Mouse (Mus musculus) hindbrain, embryonic 13.5 days (tissue): ENCODE measurements around the gene Ubiad1. TPM values are rescaled to one million over a fixed set of nuclear protein-coding genes. Genes with fewer than 3 reads are reported as not detected.

Experiments used
- ATAC-seq: fragments of 200-750 bp; cut with Nextera tagmentation; 2 replicates; pipeline ENCODE4 v1.8.0; 2017; ENCODE audit warnings: moderate TSS enrichment; ENCODE audit not compliant: low FRiP score
- H3K27ac ChIP-seq: fragments of 300-500 bp; sonication (generic); 2 replicates; pipeline ENCODE4 v1.5.1; 2015; ENCODE audit warnings: inconsistent platforms, mild to moderate bottlenecking, moderate library complexity
- H3K27me3 ChIP-seq: fragments of 300-500 bp; sonication (generic); 2 replicates; pipeline ENCODE4 v1.6.1; 2015; ENCODE audit warnings: mild to moderate bottlenecking, inconsistent platforms
- H3K36me3 ChIP-seq: fragments of 300-500 bp; sonication (generic); 2 replicates; pipeline ENCODE4 v1.6.1; 2015; ENCODE audit warnings: mild to moderate bottlenecking, inconsistent platforms
- H3K4me1 ChIP-seq: fragments of 300-500 bp; sonication (generic); replicated peaks from 2 replicates; pipeline ENCODE4 v1.6.1; 2015; ENCODE audit warnings: inconsistent platforms
- H3K4me2 ChIP-seq: fragments of 300-500 bp; sonication (generic); 2 replicates; pipeline ENCODE4 v1.6.1; 2015; ENCODE audit warnings: inconsistent platforms, mild to moderate bottlenecking, moderate library complexity
- H3K4me3 ChIP-seq: fragments of 300-500 bp; sonication (generic); 2 replicates; pipeline ENCODE4 v1.5.1; 2015; ENCODE audit warnings: mild to moderate bottlenecking, inconsistent platforms
- H3K9ac ChIP-seq: fragments of 300-500 bp; sonication (generic); 2 replicates; pipeline ENCODE4 v1.6.1; 2015; ENCODE audit warnings: mild to moderate bottlenecking, inconsistent platforms
- H3K9me3 ChIP-seq: fragments of 300-500 bp; sonication (generic); 2 replicates; pipeline ENCODE4 v1.6.1; 2016; ENCODE audit warnings: inconsistent platforms
- WGBS: fragments of 180-500 bp; shearing (Covaris S2); methylation state at CpG from one replicate; pipeline ENCODE4 v1.1.7; 2015; 5-methylcytosine and 5-hydroxymethylcytosine counted together
- polyA plus RNA-seq: library from polyadenylated mRNA; unstranded; fragments of >200 nt; fragmentation: Nextera tagmentation; extraction: Ambion mirVana; gene quantifications from 2 replicates; pipeline ENCODE4 v1.2.1, GENCODE M21; 2015

The Ubiad1 gene
- polyA plus RNA-seq, 1 experiment from 2014 or later, result 17.7 TPM

DNA sequence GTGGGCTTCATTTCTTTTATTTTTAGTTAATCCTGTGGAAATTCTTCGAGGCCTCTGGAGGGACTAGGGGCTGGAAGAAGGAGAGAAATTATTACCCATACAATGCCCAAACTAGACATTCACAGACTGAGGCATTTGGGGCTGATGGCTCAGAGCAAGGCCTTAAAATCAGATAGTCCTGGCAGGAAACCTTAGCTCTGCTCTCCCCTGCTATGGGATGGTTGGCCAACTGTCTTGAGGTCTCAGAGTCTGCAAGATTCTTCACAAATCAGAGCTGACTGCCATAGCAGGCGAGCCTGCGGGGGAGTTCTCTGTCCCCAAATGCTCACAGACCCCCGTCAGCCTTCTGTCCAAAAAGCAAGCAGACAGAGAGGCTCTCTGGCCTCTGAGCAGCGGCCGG is 27.0 kb downstream of the Ubiad1 start:
- peaks cover 15% of the 10 kb centered on the region for H3K27me3 ChIP-seq
- no peaks in the 10 kb centered on the region for H3K36me3 ChIP-seq
- H3K4me2 ChIP-seq, result no peak overlapping the region
- peak overlapping the region; percentile 58 for H3K27ac ChIP-seq
- ATAC-seq, result no peak
- WGBS, result 53% methylated on average over 6 of the region's 6 CpGs
- peaks cover 29% of the 10 kb centered on the region for H3K4me1 ChIP-seq
- H3K9me3 ChIP-seq, result no peaks in the 10 kb centered on the region
- H3K4me3 ChIP-seq, result no peak overlapping the region
- H3K9ac ChIP-seq, result peak overlapping the region; percentile 46; the same call in 1 of the 2 replicates

DNA sequence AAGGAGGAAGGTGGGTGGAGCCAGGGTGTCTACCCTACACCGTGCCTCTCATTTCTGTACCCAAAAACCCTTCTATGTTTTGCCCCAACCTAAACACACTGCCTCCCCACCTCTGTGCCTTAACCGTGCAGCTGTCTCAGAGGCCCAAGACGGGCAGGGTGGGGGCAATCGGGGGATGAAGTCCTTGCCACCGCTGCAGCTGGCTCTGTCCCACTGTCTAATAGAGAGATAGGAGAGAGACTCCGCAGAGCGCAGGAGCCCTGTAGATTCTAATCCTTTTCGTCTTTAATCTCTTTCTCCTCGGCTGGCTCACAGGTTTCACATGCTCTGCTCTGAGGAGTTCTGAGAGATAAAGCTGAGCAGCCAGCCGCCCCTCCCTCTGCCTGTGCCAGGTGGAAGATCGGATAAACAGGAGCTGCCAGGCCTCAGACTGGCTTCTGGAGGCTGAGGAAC is 27.5 kb downstream of the Ubiad1 start:
- no peaks in the 10 kb centered on the region for H3K36me3 ChIP-seq
- no peak for ATAC-seq
- H3K4me2 ChIP-seq, result no peak overlapping the region
- no peaks in the 10 kb centered on the region for H3K9me3 ChIP-seq
- 51% methylated on average over 11 of the region's 11 CpGs for WGBS
- 0 out of 2 replicates have a peak overlapping the region, but pooled peaks have one; percentile 46 for H3K9ac ChIP-seq
- H3K27ac ChIP-seq, result peak overlapping the region; percentile 58
- no peak overlapping the region for H3K4me3 ChIP-seq
- H3K27me3 ChIP-seq, result peaks cover 15% of the 10 kb centered on the region
- H3K4me1 ChIP-seq, result peaks cover 29% of the 10 kb centered on the region

DNA sequence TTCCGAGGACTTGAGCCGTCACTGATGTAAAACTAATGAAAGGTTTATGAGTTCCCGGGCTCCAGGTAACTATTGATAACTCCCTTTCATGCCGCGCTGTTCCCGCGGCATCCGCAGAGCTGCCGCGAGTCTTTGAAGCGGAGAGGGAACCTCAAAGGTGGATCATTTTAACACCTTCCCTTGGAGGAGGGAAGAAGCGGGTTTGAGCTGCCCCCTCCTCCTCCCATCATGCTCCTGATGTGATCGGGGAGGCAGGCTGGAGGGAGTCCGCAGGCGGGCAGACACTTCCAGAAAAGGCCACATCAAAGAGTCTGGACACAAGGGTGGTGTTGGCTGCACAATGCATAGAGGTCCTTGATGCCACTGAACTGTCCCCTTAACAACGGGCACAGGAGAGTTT is 29.0 kb downstream of the Ubiad1 start:
- Histone ChIP-seq H3K9ac (no peak overlapping the region; the same call in 1 of the 2 replicates), H3K27ac (no peak overlapping the region)
- WGBS, result 18% methylated on average over 16 of the region's 16 CpGs

DNA sequence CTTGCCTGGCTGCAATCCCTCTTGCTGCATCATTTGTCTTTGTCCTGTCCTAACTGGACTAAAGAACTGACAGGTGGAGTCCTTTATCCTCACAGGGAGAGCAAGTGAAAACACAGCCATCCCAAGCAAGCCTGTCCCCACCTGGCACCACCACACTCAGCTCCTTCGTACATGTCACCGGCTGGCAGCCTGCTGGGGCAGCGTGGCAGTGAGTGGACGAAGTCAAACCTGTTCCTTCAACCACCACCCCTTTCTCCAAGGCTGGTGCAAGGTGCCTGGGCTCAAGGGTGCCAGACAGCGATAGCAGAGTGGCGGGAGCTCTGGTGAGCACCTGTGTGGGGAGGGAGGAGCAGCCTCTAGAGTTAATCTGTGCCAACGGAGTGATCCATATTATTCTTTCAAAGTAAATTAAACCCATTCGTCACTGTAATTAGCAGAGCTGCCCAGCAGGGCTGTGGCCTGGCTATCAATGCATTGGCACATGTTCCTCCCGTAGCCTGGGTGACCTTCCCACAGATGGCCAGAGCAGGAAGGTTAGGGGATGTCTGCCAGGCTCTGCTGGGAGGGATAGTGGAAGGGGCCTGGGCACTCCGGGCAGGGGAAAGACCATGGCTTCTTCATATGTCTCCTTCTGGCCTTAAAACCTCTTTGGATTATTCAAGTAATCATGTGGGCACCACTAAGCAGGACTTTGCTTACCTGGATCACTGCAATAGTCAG is 36.2 kb downstream of the Ubiad1 start:
- peak overlapping the region; percentile 11; the same call in 1 of the 2 replicates for H3K9ac ChIP-seq
- H3K27me3 ChIP-seq, result peaks cover 16% of the 10 kb centered on the region
- peak overlapping the region; percentile 18; the same call in 1 of the 2 replicates for H3K27ac ChIP-seq
- H3K4me1 ChIP-seq, result peaks cover 51% of the 10 kb centered on the region
- no peaks in the 10 kb centered on the region for H3K36me3 ChIP-seq
- 64% methylated on average over 10 of the region's 10 CpGs for WGBS
- ATAC-seq, result no peak
- no peak overlapping the region for H3K4me2 ChIP-seq
- no peaks in the 10 kb centered on the region for H3K9me3 ChIP-seq
- no peak overlapping the region for H3K4me3 ChIP-seq

More for the DNA sequence above, 29.0 kb downstream of the Ubiad1 start:
- H3K4me1 ChIP-seq, result peaks cover 29% of the 10 kb centered on the region
- no peak for ATAC-seq
- no peaks in the 10 kb centered on the region for H3K36me3 ChIP-seq
- H3K27me3 ChIP-seq, result peaks cover 15% of the 10 kb centered on the region
- H3K9me3 ChIP-seq, result no peaks in the 10 kb centered on the region
- no peak overlapping the region for H3K4me3 ChIP-seq
- peak overlapping the region; percentile 23; the same call in 1 of the 2 replicates for H3K4me2 ChIP-seq

DNA sequence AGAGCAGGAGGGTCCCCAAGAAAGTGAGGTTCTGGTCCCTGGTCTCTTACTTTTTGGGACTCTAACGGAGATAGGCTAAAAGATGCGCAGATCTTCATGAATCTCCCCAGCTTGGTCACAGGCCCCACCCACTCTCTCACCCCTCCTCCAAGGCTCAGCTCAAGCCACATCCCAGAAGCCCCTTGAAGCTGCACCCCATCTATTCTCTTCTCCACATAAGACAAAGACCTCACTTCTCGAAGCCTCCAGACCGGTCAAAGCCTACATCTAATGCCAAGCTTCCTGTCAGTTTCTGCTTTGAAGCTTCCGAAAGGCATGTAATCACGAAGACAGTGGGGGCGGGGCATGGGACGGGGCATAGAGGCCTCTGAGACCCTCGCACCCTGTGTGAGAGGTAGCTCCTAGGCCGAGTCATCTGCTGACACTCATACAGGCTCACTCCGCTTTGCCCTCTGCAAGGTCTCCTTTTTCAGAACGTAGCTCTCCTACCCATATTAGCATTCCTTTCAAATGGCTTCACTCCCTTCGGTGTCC is 39.2 kb downstream of the Ubiad1 start:
- Histone ChIP-seq H3K4me3 (no peak overlapping the region), H3K27ac (peak overlapping the region; percentile 42), H3K4me1 (peaks cover 68% of the 10 kb centered on the region), H3K27me3 (peaks cover 24% of the 10 kb centered on the region), H3K4me2 (no peak overlapping the region), H3K9me3 (no peaks in the 10 kb centered on the region), H3K36me3 (no peaks in the 10 kb centered on the region), H3K9ac (0 out of 2 replicates have a peak overlapping the region, but pooled peaks have one; percentile 6)
- 0 out of 2 replicates have a peak, but pooled peaks have one; percentile 23 for ATAC-seq
- 14% methylated on average over 13 of the region's 13 CpGs for WGBS

DNA sequence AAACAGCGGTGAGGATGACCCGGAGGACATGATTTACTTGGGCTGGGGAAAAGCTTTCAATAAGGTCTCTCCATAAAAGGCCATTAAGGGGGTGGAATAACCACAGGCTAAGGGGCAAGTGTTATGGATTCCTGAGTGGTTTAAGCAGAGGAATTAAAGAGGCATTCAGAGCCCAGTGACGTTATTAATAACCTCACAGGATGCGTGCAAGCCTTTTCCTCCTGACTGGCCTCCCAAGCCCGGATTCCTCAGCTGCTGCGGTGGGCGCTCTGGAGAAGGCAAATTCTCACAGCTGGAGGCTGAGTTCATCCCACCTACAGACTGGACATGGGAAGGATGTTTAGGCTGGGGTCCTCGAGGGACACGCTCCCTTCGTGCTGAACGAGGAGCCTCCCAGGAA is 39.8 kb downstream of the Ubiad1 start:
- H3K36me3 ChIP-seq, result no peaks in the 10 kb centered on the region
- H3K4me3 ChIP-seq, result no peak overlapping the region
- 6% methylated on average over 11 of the region's 11 CpGs for WGBS
- peaks cover 24% of the 10 kb centered on the region for H3K27me3 ChIP-seq
- ATAC-seq, result no peak
- 0 out of 2 replicates have a peak overlapping the region, but pooled peaks have one; percentile 42 for H3K27ac ChIP-seq
- H3K9ac ChIP-seq, result no peak overlapping the region
- no peaks in the 10 kb centered on the region for H3K9me3 ChIP-seq
- no peak overlapping the region for H3K4me2 ChIP-seq
- H3K4me1 ChIP-seq, result peaks cover 74% of the 10 kb centered on the region

DNA sequence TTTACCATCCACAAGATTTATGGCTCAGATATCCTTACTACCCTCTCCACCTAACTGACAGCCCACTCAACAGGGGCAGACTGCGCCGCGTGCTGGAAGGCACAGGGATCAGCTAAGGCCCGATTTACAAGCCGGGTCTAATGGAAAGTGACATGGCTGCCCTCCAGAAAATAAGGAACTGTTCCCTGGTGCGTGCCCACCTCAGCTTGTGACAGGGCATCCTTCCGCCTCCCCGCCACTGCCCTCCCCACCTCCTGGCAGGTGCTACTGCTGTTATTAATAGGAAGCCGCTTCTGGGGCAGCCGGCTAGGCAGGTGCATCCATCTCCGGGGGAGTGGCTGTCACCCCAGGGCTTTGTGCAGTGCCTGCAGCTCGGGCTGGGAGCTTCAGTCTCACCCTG is 41.2 kb downstream of the Ubiad1 start:
- peak overlapping the region; percentile 30 for H3K27ac ChIP-seq
- peak; percentile 13; the same call in 1 of the 2 replicates for ATAC-seq
- H3K4me3 ChIP-seq, result no peak overlapping the region
- no peak overlapping the region for H3K4me2 ChIP-seq
- H3K27me3 ChIP-seq, result peaks cover 24% of the 10 kb centered on the region
- H3K9me3 ChIP-seq, result no peaks in the 10 kb centered on the region
- no peaks in the 10 kb centered on the region for H3K36me3 ChIP-seq
- WGBS, result 13% methylated on average over 12 of the region's 12 CpGs
- H3K4me1 ChIP-seq, result peaks cover 77% of the 10 kb centered on the region
- peak overlapping the region; percentile 31; the same call in 1 of the 2 replicates for H3K9ac ChIP-seq

DNA sequence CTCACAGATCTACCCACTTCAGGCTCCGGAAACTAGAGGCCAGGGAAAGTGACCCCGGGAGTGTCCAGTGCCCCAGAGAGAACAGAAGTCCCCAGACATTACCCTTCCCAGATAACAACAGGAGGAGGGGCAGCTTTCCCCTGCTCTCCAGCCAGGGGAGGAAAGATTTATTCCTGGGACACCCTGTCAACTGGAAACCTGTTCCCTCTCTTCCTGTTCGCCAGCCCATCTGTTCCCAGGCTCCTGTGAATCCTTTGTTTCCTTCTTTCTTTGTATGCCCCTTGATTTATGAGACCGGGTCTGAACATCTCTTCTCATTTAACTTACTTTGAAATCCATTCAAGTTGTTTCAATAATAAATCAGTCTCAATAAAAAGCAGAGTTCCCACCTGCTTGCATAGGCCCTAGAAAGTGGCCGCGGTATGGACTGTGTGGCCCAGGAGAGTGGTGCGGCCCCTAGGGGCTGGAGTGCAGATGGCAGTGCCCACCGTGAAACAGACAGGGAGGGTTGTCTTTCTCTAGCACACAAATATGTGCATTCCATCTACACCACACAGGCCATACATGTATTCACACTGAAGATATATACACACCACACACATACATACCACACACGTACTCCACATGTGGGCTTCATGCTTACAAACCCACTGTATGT is 45.0 kb downstream of the Ubiad1 start:
- H3K36me3 ChIP-seq, result no peaks in the 10 kb centered on the region
- H3K4me3 ChIP-seq, result no peak overlapping the region
- H3K27me3 ChIP-seq, result peaks cover 11% of the 10 kb centered on the region; the same call in 1 of the 2 replicates
- no peak for ATAC-seq
- H3K27ac ChIP-seq, result peak overlapping the region; percentile 86
- WGBS, result 35% methylated on average over 9 of the region's 9 CpGs
- no peaks in the 10 kb centered on the region for H3K9me3 ChIP-seq
- peaks cover 68% of the 10 kb centered on the region for H3K4me1 ChIP-seq
- no peak overlapping the region for H3K4me2 ChIP-seq
- H3K9ac ChIP-seq, result no peak overlapping the region

DNA sequence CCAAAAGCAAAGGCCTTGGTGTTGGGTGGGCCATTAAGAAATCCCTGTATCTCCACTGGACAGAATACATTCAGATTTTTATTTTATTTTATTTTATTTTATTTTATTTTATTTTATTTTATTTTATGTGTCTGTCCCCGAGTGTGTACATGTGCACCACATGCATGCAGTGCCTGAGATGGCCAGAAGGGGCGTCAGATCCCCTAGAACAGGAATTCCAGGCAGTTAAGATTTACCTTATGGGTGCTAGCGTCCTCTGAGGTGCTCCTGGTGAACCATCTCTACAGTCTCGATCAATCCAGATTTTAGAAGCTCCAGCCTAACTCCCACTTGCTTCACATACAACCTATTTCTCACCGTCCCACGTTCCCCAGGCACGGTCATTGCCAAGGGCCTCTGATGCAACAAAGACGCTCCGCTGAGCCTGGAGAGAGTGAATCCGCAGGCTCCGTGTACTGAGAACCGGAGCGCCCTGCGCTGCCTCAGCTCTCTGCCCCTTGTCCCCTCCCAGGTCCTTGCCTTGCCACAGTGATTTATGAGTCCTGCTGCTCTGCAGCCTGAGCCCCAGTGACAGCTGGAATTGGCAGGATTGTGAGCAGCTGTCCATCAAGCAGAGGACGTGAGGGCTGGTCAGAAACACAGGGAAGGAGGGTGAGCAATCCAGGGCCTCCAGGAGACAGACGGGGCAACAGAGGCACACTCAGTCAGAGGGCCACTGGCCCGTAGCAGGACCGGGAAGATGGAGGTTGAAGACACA is 46.9 kb downstream of the Ubiad1 start:
- H3K27me3 ChIP-seq, result 0 out of 2 replicates have a peak, but pooled peaks cover 8% of the 10 kb centered on the region
- peak; percentile 28; the same call in 1 of the 2 replicates for ATAC-seq
- no peaks in the 10 kb centered on the region for H3K36me3 ChIP-seq
- H3K4me1 ChIP-seq, result peaks cover 62% of the 10 kb centered on the region
- no peak overlapping the region for H3K4me3 ChIP-seq
- H3K4me2 ChIP-seq, result no peak overlapping the region
- H3K9me3 ChIP-seq, result no peaks in the 10 kb centered on the region
- 43% methylated on average over 18 of the region's 18 CpGs for WGBS
- peak overlapping the region; percentile 86 for H3K27ac ChIP-seq
- 0 out of 2 replicates have a peak overlapping the region, but pooled peaks have one; percentile 0 for H3K9ac ChIP-seq

DNA sequence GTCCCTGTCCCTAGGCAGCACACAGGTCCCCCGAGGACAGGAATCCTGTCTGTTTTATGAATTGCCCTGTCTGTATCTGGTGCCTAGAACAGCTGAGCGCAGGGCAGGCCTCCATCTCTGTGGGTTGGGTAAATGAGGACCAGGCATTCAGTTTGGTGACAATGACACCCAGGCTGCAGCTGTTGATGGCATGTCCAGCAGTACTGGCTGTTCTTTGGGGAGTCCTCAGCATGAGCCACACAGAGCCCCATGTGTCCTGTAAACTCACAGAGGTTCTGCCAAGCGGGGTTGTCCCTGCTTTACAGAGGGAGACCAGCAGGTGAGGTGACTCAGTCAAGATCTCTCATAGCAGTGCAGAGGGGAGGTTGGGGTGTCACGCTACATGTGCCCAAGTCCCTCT is 47.5 kb downstream of the Ubiad1 start:
- Histone ChIP-seq H3K9ac (no peak overlapping the region), H3K9me3 (no peaks in the 10 kb centered on the region), H3K4me1 (peaks cover 68% of the 10 kb centered on the region), H3K27me3 (0 out of 2 replicates have a peak, but pooled peaks cover 8% of the 10 kb centered on the region), H3K27ac (peak overlapping the region; percentile 86), H3K4me2 (no peak overlapping the region), H3K36me3 (no peaks in the 10 kb centered on the region), H3K4me3 (no peak overlapping the region)
- 47% methylated on average over 4 of the region's 4 CpGs for WGBS
- no peak for ATAC-seq

DNA sequence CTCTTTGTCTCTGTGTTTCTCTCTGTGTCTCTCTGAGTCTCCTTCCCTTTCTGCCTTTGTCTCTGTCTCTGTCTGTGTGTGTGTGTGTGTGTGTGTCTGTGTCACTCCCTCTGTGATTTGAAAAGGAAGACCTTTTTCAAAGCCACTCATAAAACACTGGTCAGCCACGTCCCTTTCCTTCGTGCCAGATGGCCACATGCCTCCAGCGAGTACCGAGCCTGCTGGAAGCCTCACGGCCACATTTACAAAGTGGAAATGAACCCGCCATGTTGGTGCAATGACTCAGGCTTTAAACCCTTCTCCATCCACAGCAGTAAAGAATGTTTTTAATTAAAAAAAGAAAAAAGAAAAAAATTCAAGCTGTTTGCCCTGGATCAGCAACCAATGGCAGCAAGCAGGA is 48.7 kb downstream of the Ubiad1 start:
- 41% methylated on average over 6 of the region's 6 CpGs for WGBS
- peaks cover 72% of the 10 kb centered on the region for H3K4me1 ChIP-seq
- H3K27ac ChIP-seq, result peak overlapping the region; percentile 12; the same call in 1 of the 2 replicates

More for the DNA sequence above, 48.7 kb downstream of the Ubiad1 start:
- H3K27me3 ChIP-seq, result no peaks in the 10 kb centered on the region
- H3K4me3 ChIP-seq, result no peak overlapping the region
- no peaks in the 10 kb centered on the region for H3K36me3 ChIP-seq
- H3K4me2 ChIP-seq, result no peak overlapping the region
- ATAC-seq, result no peak
- no peaks in the 10 kb centered on the region for H3K9me3 ChIP-seq
- no peak overlapping the region for H3K9ac ChIP-seq
